Comparison of ENCODE assay signal across 13 mouse cellular contexts in the genomic region with DNA sequence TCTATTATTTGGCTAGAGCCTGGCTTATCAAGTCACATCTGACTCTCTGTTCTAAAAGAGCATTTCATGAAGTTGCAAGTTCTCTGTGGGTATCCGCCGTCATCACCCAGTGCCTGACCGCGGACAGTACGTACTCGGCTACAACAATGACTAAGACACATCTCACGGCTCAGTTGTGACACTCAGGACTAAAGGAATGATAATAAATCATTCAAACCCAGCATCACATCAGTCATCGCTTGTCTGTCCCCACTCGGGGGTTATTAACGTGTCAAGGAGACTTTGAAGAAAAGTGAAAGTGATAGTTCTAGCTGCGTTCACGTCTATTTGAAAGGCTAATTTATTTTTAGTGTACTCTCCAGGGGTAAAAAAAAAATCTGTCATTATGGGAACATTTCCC.
A peak's percentile ranks its signal among the peaks of the same experiment; 100 is the strongest.
DNase-seq lines count a peak whose midpoint lies in the region; ATAC-seq and TF ChIP-seq lines count a peak whose summit lies in the region.
"Had no signal": no experiment of that assay in that cellular context is flagged by ENCODE, and none has a peak within 500 bp of the region (broad histone marks: within the 10 kb centered on the region; RNA-seq: fewer than 3 reads in every experiment).

No protein-coding gene starts in this region.

- no peaks in the 10 kb centered on the region for H3K36me3 ChIP-seq in CH12.LX (replicated peaks in 1 of 2; ENCODE audit: control insufficient read depth in 1 of 2, insufficient read depth in 1 of 2, low read length in 1 of 2)
- H3K36me3 ChIP-seq: forebrain, embryonic 10.5 days; hindbrain, embryonic 15.5 days; neural tube, embryonic 15.5 days had no signal

- DNase-seq in gastrocnemius, adult 2 months: no peak
- DNase-seq in gastrocnemius, postnatal 14 days: no peak
- DNase-seq in 416B (ENCODE audit: low read depth): peak; percentile 3
- no peak for DNase-seq in CH12.LX (ENCODE audit: extremely low read depth)
- DNase-seq in spleen, postnatal 14 days (ENCODE audit: low spot score in 2 of 2): no peak
- no peak for DNase-seq in kidney, postnatal 14 days
- DNase-seq: cerebellum, adult 11-12 months; layer of hippocampus, postnatal 36 days had no signal

- peaks cover 3% of the 10 kb centered on the region for H3K9me3 ChIP-seq in CH12.LX (replicated peaks; ENCODE audit: low read length)
- H3K9me3 ChIP-seq: forebrain, embryonic 10.5 days; hindbrain, embryonic 15.5 days; neural tube, embryonic 15.5 days had no signal

- peak; percentile 13 to 51; a peak in 2 of 4 replicates for ATAC-seq in hematopoietic stem cell, adult 5-6 weeks (replicated peaks in 1 of 2; ENCODE audit: insufficient read depth in 1 of 2, low FRiP score in 2 of 2, low TSS enrichment in 1 of 2, low read depth in 1 of 2, poor library complexity in 2 of 2, severe bottlenecking in 2 of 2)

- H3K4me1 ChIP-seq in CH12.LX (ENCODE audit: control insufficient read depth in 1 of 2, insufficient read depth in 2 of 2): peaks cover 3 to 6% of the 10 kb centered on the region in 2 experiments; a peak in 1 of 4 replicates
- H3K4me1 ChIP-seq: hindbrain, embryonic 15.5 days; neural tube, embryonic 15.5 days had no signal

- dilution Hi-C loops in CH12.LX (cut with MboI; ENCODE audit: extremely low pct_ligation_motif_present, extremely low pct_unique_long_range_greater_than_20kb, low sequenced_read_pairs): no loop called here

- peaks cover 5% of the 10 kb centered on the region for H3K27me3 ChIP-seq in CH12.LX (replicated peaks)
- H3K27me3 ChIP-seq: hindbrain, embryonic 15.5 days; neural tube, embryonic 15.5 days had no signal

- TF ChIP-seq RAD21 in CH12.LX (IDR thresholded peaks at IDR 0.05; ENCODE audit: low read depth, low read length): no peak

- no peak for TF ChIP-seq EP300 in CH12.LX (IDR thresholded peaks at IDR 0.05; ENCODE audit: low read length)

- H3K79me2 ChIP-seq in CH12.LX (replicated peaks; ENCODE audit: control insufficient read depth, extremely low read depth, insufficient read depth, poor library complexity, severe bottlenecking): no peaks in the 10 kb centered on the region

- TF ChIP-seq POLR2A in CH12.LX (IDR thresholded peaks at IDR 0.05; ENCODE audit: low read depth, low read length): no peak

- intact Hi-C loops in gastrocnemius, adult 2 months (cut with DNase I): no loop called here
- intact Hi-C loops in gastrocnemius, postnatal 14 days (cut with DNase I; ENCODE audit: low total_unique reads): no loop called here

- in situ Hi-C loops in CH12.LX (cut with MboI; ENCODE audit: low pct_ligation_motif_present, low pct_unique_long_range_greater_than_20kb, low sequenced_read_pairs): no loop called here

- peak overlapping the region; percentile 19; the same call in 1 of the 2 replicates for H3K4me2 ChIP-seq in CH12.LX (ENCODE audit: insufficient read depth, low read depth, poor library complexity, severe bottlenecking)
- H3K4me2 ChIP-seq: hindbrain, embryonic 15.5 days; lung, embryonic 14.5 days; neural tube, embryonic 15.5 days had no signal

- H3K9ac ChIP-seq in CH12.LX (ENCODE audit: insufficient read depth, low read depth): no peak overlapping the region
- H3K9ac ChIP-seq: hindbrain, embryonic 15.5 days; lung, embryonic 14.5 days; neural tube, embryonic 15.5 days had no signal

- peak overlapping the region; percentile 17; the same call in 1 of the 2 replicates for H3K4me3 ChIP-seq in gastrocnemius, adult 2 months
- peak overlapping the region in 1 of 3 experiments; percentile 10 for H3K4me3 ChIP-seq in CH12.LX (replicated peaks in 1 of 3; ENCODE audit: low read depth in 2 of 3, low read length in 2 of 3, poor library complexity in 1 of 3)
- H3K4me3 ChIP-seq: forebrain, embryonic 10.5 days; hindbrain, embryonic 15.5 days; neural tube, embryonic 15.5 days had no signal

- no peak for TF ChIP-seq CTCF in gastrocnemius, adult 2 months (IDR thresholded peaks at IDR 0.05)
- no peak for TF ChIP-seq CTCF in CH12.LX (conservative IDR thresholded peaks at IDR 0.05 in 1 of 2, IDR thresholded peaks at IDR 0.05 in 1 of 2; ENCODE audit: low read depth in 2 of 2, low read length in 2 of 2)

- H3K27ac ChIP-seq in gastrocnemius, adult 2 months: peak overlapping the region; percentile 35
- H3K27ac ChIP-seq in CH12.LX (ENCODE audit: insufficient read depth, low read depth): no peak overlapping the region
- H3K27ac ChIP-seq: forebrain, embryonic 10.5 days; hindbrain, embryonic 15.5 days; neural tube, embryonic 15.5 days had no signal

TF ChIP-seq in CH12.LX, 34 proteins besides CTCF, POLR2A, EP300 and RAD21:
- TF ChIP-seq USF1 (IDR thresholded peaks at IDR 0.05; ENCODE audit: low read depth, low read length): no peak
- no peak for TF ChIP-seq NRF1 (IDR thresholded peaks at IDR 0.05; ENCODE audit: low read depth, low read length)
- no peak for TF ChIP-seq ZNF384 (IDR thresholded peaks at IDR 0.05; ENCODE audit: low read depth, low read length)
- no peak for TF ChIP-seq HCFC1 (IDR thresholded peaks at IDR 0.05; ENCODE audit: low read depth, low read length)
- no peak for TF ChIP-seq MEF2A (IDR thresholded peaks at IDR 0.05; ENCODE audit: borderline replicate concordance, low read depth, low read length)
- no peak for TF ChIP-seq MYC (IDR thresholded peaks at IDR 0.05; ENCODE audit: low read depth, low read length)
- TF ChIP-seq RCOR1 (conservative IDR thresholded peaks at IDR 0.05; ENCODE audit: low read depth, low read length): no peak
- no peak for TF ChIP-seq CHD1 (IDR thresholded peaks at IDR 0.05; ENCODE audit: low read depth, low read length)
- no peak for TF ChIP-seq ZKSCAN1 (IDR thresholded peaks at IDR 0.05; ENCODE audit: borderline replicate concordance, low read depth, low read length)
- TF ChIP-seq SMC3 (IDR thresholded peaks at IDR 0.05; ENCODE audit: low read depth, low read length): no peak
- TF ChIP-seq POLR2AphosphoS2 (IDR thresholded peaks at IDR 0.05; ENCODE audit: low read depth, low read length): no peak
- no peak for TF ChIP-seq USF2 (conservative IDR thresholded peaks at IDR 0.05; ENCODE audit: low read depth, low read length)
- TF ChIP-seq MXI1 (IDR thresholded peaks at IDR 0.05; ENCODE audit: low read depth, low read length): no peak
- no peak for TF ChIP-seq TCF12 (IDR thresholded peaks at IDR 0.05; ENCODE audit: low read depth, low read length)
- no peak for TF ChIP-seq E2F4 (IDR thresholded peaks at IDR 0.05; ENCODE audit: insufficient replicate concordance, low read depth, low read length)
- TF ChIP-seq MAX (IDR thresholded peaks at IDR 0.05; ENCODE audit: low read length): no peak
- no peak for TF ChIP-seq JUND (conservative IDR thresholded peaks at IDR 0.05; ENCODE audit: low read depth, low read length)
